Mouse (Mus musculus): ENCODE data around the gene Cenpv. TPM values are rescaled to one million over a fixed set of nuclear protein-coding genes. Genes with fewer than 3 reads are reported as not detected.
"Not testable (repeated sequence)": the region's sequence is repeated elsewhere in the genome, so short reads cannot be mapped to it uniquely, and the experiment has no call there.

Gene Cenpv
- polyA plus RNA-seq, 1 experiment from 2014 or later = 73.6 TPM

DNA sequence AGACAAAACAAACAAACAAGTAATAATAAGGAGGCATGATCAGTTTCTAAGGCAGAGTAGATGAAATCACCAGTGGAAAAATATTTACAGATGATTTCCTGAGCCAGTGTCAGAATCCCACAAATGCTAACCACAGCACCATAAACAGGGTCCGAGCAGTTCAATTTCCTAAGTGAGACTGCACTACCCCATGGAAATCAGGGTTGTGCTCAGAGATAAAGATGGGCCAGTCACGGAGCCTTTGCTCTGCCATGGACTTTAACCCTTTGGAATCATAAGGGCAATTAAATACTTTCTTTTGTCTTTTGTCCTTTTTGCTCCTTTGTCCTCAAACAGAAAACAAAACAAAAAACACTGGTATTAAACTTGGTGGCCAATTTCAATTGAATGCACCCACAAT lies 16.8 kb downstream of the Cenpv start:
- peaks cover 5% of the 10 kb centered on the region for H3K4me1 ChIP-seq
- 67% methylated on average over 2 of the region's 2 CpGs for WGBS

GRCm38 (mm10) chr11:62518991-62519390 lies 20.1 kb downstream of the Cenpv start:
- Histone ChIP-seq H3K27me3 (no peaks in the 10 kb centered on the region), H3K4me3 (no peak overlapping the region), H3K36me3 (0 out of 2 replicates have a peak, but pooled peaks cover 5% of the 10 kb centered on the region), H3K4me2 (replicated peaks) (no peak overlapping the region), H3K9ac (replicated peaks) (no peak overlapping the region), H3K9me3 (no peaks in the 10 kb centered on the region), H3K4me1 (peaks cover 5% of the 10 kb centered on the region), H3K27ac (replicated peaks) (peak overlapping the region; percentile 10; the same call in 1 of the 2 replicates)
- WGBS = 11% methylated on average over 2 of the region's 2 CpGs
- no peak for ATAC-seq (ENCODE audit: low FRiP score, low read depth)

More for the DNA sequence above, 16.8 kb downstream of the Cenpv start:
- ATAC-seq (ENCODE audit: low FRiP score, low read depth) = no peak
- H3K4me3 ChIP-seq = no peak overlapping the region
- peaks cover 29% of the 10 kb centered on the region for H3K36me3 ChIP-seq
- H3K9me3 ChIP-seq = no peaks in the 10 kb centered on the region
- no peak overlapping the region for H3K27ac ChIP-seq (replicated peaks)
- H3K9ac ChIP-seq (replicated peaks) = no peak overlapping the region
- H3K27me3 ChIP-seq = no peaks in the 10 kb centered on the region
- no peak overlapping the region for H3K4me2 ChIP-seq (replicated peaks)

DNA sequence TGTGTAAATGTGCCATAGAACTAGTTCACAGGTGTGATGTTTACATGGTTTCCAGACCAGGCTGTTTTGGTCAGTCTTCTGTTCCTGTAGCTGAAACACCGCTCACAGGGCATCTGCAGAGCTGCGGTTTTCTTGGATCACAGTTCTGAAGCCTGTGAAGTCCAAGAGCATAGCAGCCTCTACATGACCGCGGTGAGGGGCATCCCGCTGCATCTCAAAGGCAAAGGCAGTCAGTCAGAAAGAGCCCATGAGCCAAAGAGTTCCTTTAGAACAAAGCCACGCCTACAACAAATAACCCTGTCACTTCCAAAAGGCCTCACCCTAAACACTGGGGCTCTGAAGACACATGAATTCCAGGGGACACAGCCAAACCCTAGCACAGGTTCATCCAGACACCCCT lies 25.8 kb downstream of the Cenpv start:
- H3K27ac ChIP-seq (replicated peaks) = no peak overlapping the region
- H3K27me3 ChIP-seq = no peaks in the 10 kb centered on the region
- no peak overlapping the region for H3K9ac ChIP-seq (replicated peaks)
- H3K4me2 ChIP-seq (replicated peaks) = no peak overlapping the region
- H3K4me3 ChIP-seq = no peak overlapping the region
- H3K4me1 ChIP-seq = peaks cover 7% of the 10 kb centered on the region; the same call in 1 of the 2 replicates
- no peaks in the 10 kb centered on the region for H3K36me3 ChIP-seq
- H3K9me3 ChIP-seq = no peaks in the 10 kb centered on the region
- WGBS = 70% methylated on average over 6 of the region's 6 CpGs
- ATAC-seq (ENCODE audit: low FRiP score, low read depth) = no peak

DNA sequence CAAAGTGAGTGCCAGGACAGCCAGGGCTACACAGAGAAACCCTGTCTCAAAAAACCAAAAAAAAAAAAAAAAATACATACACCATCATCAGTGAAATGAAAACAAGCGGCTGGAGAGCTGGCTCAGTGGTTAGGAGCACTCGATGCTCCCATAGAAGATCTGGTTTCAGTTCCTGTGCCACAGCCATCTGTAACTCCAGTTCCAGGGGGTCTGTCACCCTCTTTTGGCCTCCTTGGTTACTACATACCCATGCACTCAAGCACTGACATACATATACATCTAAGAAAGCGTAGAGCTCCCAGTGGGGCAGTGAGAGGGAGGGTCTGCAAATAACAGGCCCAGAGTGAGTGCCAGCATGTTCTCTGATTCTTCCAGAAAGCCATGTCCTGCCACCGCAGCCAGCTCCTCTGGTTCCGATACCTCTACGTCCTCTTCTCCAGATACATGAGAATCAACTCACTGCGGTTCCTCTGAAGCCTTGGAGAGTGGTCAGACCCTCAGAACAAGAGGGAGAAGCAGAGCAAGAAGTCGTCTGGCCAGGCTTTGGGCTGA lies 26.5 kb downstream of the Cenpv start:
- Histone ChIP-seq H3K27me3 (no peaks in the 10 kb centered on the region), H3K27ac (replicated peaks) (no peak overlapping the region), H3K9ac (replicated peaks) (no peak overlapping the region), H3K9me3 (no peaks in the 10 kb centered on the region), H3K4me3 (no peak overlapping the region), H3K36me3 (no peaks in the 10 kb centered on the region), H3K4me1 (peaks cover 7% of the 10 kb centered on the region; the same call in 1 of the 2 replicates), H3K4me2 (replicated peaks) (no peak overlapping the region)
- 88% methylated on average over 8 of the region's 8 CpGs for WGBS
- no peak for ATAC-seq (ENCODE audit: low FRiP score, low read depth)

- Histone ChIP-seq H3K4me3 (no peak overlapping the region), H3K4me2 (replicated peaks) (no peak overlapping the region), H3K4me1 (peaks cover 7% of the 10 kb centered on the region; the same call in 1 of the 2 replicates), H3K36me3 (no peaks in the 10 kb centered on the region), H3K27me3 (no peaks in the 10 kb centered on the region), H3K9ac (replicated peaks) (no peak overlapping the region), H3K9me3 (no peaks in the 10 kb centered on the region), H3K27ac (replicated peaks) (no peak overlapping the region)
- 77% methylated on average over 13 of the region's 13 CpGs for WGBS
- ATAC-seq (ENCODE audit: low FRiP score, low read depth) = no peak
Measured at GRCm38 (mm10) chr11:62511444-62512202, 27.4 kb downstream of the Cenpv start.

DNA sequence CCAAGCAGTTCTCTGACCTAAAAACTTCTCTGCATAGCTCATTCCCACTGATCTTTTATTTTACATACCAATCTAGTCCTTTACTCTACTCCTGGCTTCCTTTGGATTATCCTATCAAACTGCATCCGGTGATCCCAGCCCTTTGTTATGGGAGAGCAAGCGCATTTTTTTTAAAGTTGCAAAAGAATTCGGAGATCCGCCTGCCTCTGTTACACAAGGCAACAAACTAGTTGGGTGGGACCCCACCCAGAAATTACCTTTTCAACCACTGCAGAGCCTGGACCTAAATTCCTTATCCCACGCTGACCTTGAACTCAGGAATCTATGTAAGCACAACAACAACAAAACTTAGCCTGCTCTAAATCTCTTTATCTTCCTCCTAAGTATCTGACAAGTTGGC lies 28.1 kb downstream of the Cenpv start:
- no peak for ATAC-seq (ENCODE audit: low FRiP score, low read depth)
- no peak overlapping the region for H3K27ac ChIP-seq (replicated peaks)
- no peak overlapping the region for H3K4me2 ChIP-seq (replicated peaks)
- no peaks in the 10 kb centered on the region for H3K36me3 ChIP-seq
- no peaks in the 10 kb centered on the region for H3K27me3 ChIP-seq
- H3K4me3 ChIP-seq = no peak overlapping the region
- no peak overlapping the region for H3K9ac ChIP-seq (replicated peaks)
- H3K4me1 ChIP-seq = peaks cover 7% of the 10 kb centered on the region; the same call in 1 of the 2 replicates
- H3K9me3 ChIP-seq = no peaks in the 10 kb centered on the region
- 82% methylated on average over 5 of the region's 5 CpGs for WGBS

- H3K27me3 ChIP-seq = no peaks in the 10 kb centered on the region
- no peak overlapping the region for H3K9ac ChIP-seq (replicated peaks)
- no peak overlapping the region for H3K27ac ChIP-seq (replicated peaks)
- peaks cover 7% of the 10 kb centered on the region; the same call in 1 of the 2 replicates for H3K4me1 ChIP-seq
- no peaks in the 10 kb centered on the region for H3K9me3 ChIP-seq
- WGBS = 88% methylated on average over 3 of the region's 3 CpGs
- H3K36me3 ChIP-seq = no peaks in the 10 kb centered on the region
- no peak overlapping the region for H3K4me3 ChIP-seq
- H3K4me2 ChIP-seq (replicated peaks) = no peak overlapping the region
- ATAC-seq (ENCODE audit: low FRiP score, low read depth) = no peak
Measured at GRCm38 (mm10) chr11:62509571-62509970, 29.5 kb downstream of the Cenpv start.

- H3K9me3 ChIP-seq; H3K36me3 ChIP-seq; H3K27ac ChIP-seq (replicated peaks); H3K4me1 ChIP-seq; H3K27me3 ChIP-seq; ATAC-seq (ENCODE audit: low FRiP score, low read depth); H3K4me2 ChIP-seq (replicated peaks); H3K9ac ChIP-seq (replicated peaks); H3K4me3 ChIP-seq: not testable (repeated sequence)
- WGBS = 98% methylated on average over 5 of the region's 5 CpGs
Measured at GRCm38 (mm10) chr11:62508816-62509215, 30.2 kb downstream of the Cenpv start.

DNA sequence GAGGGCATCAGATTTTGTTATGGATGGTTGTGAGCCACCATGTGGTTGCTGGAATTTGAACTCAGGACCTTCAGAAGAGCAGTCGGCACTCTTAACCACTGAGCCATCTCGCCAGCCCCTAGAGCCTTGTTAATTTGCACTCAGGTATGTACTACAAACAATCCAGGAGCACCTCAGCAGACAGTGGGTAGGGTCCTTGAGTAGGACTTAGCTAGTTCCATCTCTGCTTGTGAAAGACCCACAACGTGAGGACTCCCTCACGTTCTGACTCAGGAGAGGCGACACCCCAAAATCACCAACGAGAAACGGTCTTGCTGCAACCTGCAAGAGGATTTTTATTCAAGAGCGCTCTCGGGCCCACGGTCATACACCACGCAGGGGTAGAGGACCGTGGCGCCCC lies 30.7 kb downstream of the Cenpv start:
- not testable (repeated sequence) for H3K27me3 ChIP-seq; H3K36me3 ChIP-seq; H3K27ac ChIP-seq (replicated peaks); H3K4me2 ChIP-seq (replicated peaks); H3K4me1 ChIP-seq; H3K4me3 ChIP-seq; H3K9me3 ChIP-seq; ATAC-seq (ENCODE audit: low FRiP score, low read depth); H3K9ac ChIP-seq (replicated peaks)
- 96% methylated on average over 13 of the region's 13 CpGs for WGBS

- no peak overlapping the region for H3K4me3 ChIP-seq
- H3K36me3 ChIP-seq = no peaks in the 10 kb centered on the region
- no peaks in the 10 kb centered on the region for H3K9me3 ChIP-seq
- peaks cover 7% of the 10 kb centered on the region; the same call in 1 of the 2 replicates for H3K4me1 ChIP-seq
- H3K9ac ChIP-seq (replicated peaks) = no peak overlapping the region
- WGBS = 85% methylated on average over 4 of the region's 4 CpGs
- no peak for ATAC-seq (ENCODE audit: low FRiP score, low read depth)
- no peaks in the 10 kb centered on the region for H3K27me3 ChIP-seq
- no peak overlapping the region for H3K4me2 ChIP-seq (replicated peaks)
- no peak overlapping the region for H3K27ac ChIP-seq (replicated peaks)
Measured at GRCm38 (mm10) chr11:62507683-62508082, 31.4 kb downstream of the Cenpv start.

- Histone ChIP-seq H3K4me2 (replicated peaks) (no peak overlapping the region), H3K27ac (replicated peaks) (no peak overlapping the region), H3K9ac (replicated peaks) (no peak overlapping the region), H3K36me3 (no peaks in the 10 kb centered on the region), H3K27me3 (no peaks in the 10 kb centered on the region), H3K9me3 (no peaks in the 10 kb centered on the region), H3K4me1 (peaks cover 3% of the 10 kb centered on the region; the same call in 1 of the 2 replicates), H3K4me3 (no peak overlapping the region)
- ATAC-seq (ENCODE audit: low FRiP score, low read depth) = no peak
- WGBS = 90% methylated on average over 2 of the region's 2 CpGs
Measured at GRCm38 (mm10) chr11:62500529-62500928, 38.5 kb downstream of the Cenpv start.

GRCm38 (mm10) chr11:62498802-62499201 lies 40.3 kb downstream of the Cenpv start:
- H3K27ac ChIP-seq (replicated peaks) = no peak overlapping the region
- H3K4me1 ChIP-seq = peaks cover 15% of the 10 kb centered on the region
- WGBS = 84% methylated on average over 2 of the region's 2 CpGs
- H3K9me3 ChIP-seq = no peaks in the 10 kb centered on the region
- no peaks in the 10 kb centered on the region for H3K27me3 ChIP-seq
- no peak overlapping the region for H3K4me2 ChIP-seq (replicated peaks)
- H3K4me3 ChIP-seq = no peak overlapping the region
- ATAC-seq (ENCODE audit: low FRiP score, low read depth) = no peak
- no peaks in the 10 kb centered on the region for H3K36me3 ChIP-seq
- no peak overlapping the region for H3K9ac ChIP-seq (replicated peaks)
